Mouse (Mus musculus) myocyte (in vitro differentiated cells): ENCODE data around the gene Ercc5. TPM values are rescaled to one million over a fixed set of nuclear protein-coding genes. Genes with fewer than 3 reads are reported as not detected.

ENCODE experiments used
- H3K27me3 ChIP-seq: one replicate; pipeline ENCODE4 v1.6.1; 2011; ENCODE audit not compliant: control insufficient read depth, insufficient read depth, insufficient read length
- H3K36me3 ChIP-seq: one replicate; pipeline ENCODE4 v1.6.1; 2011; ENCODE audit not compliant: control insufficient read depth, insufficient read depth
- H3K4me2 ChIP-seq: one replicate; pipeline ENCODE4 v1.6.1; 2011; ENCODE audit warnings: low read depth, control low read depth
- H3K4me3 ChIP-seq: one replicate; pipeline ENCODE4 v1.5.1; 2011; ENCODE audit warnings: mild to moderate bottlenecking, control low read depth, moderate library complexity
- H3K79me2 ChIP-seq: one replicate; pipeline ENCODE4 v1.6.1; 2011; ENCODE audit not compliant: control insufficient read depth, insufficient read depth
- H3ac ChIP-seq: one replicate; pipeline ENCODE4 v1.6.1; 2011; ENCODE audit not compliant: control insufficient read depth, insufficient read length
- CEBPB ChIP-seq: IDR thresholded peaks from 2 replicates; pipeline ENCODE4 v1.6.1; 2011; ENCODE audit warnings: mild to moderate bottlenecking, moderate library complexity; ENCODE audit not compliant: poor library complexity, insufficient read depth, severe bottlenecking
- E2F4 ChIP-seq: IDR thresholded peaks from one replicate; pipeline ENCODE4 v1.6.1; 2011; ENCODE audit warnings: mild to moderate bottlenecking, control low read depth, moderate library complexity; ENCODE audit not compliant: insufficient read depth
- MAX ChIP-seq: IDR thresholded peaks from one replicate; pipeline ENCODE4 v1.6.1; 2011; ENCODE audit warnings: low read depth, mild to moderate bottlenecking, control low read depth
- MYOD1 ChIP-seq, 3 experiments: IDR thresholded peaks; one replicate each; pipeline ENCODE4 v1.6.1; 2011; ENCODE audit warnings: control low read depth in 2 of 3, low read depth in 2 of 3, mild to moderate bottlenecking in 2 of 3, moderate library complexity in 1 of 3; ENCODE audit not compliant: insufficient read length in 2 of 3, control insufficient read depth in 1 of 3
- MYOG ChIP-seq, 3 experiments: IDR thresholded peaks; one replicate each; pipeline ENCODE4 v1.6.1; 2011; ENCODE audit warnings: control low read depth in 2 of 3, low read depth in 2 of 3, mild to moderate bottlenecking in 2 of 3; ENCODE audit not compliant: insufficient read length in 2 of 3, control insufficient read depth in 1 of 3, insufficient read depth in 1 of 3
- POLR2A ChIP-seq: IDR thresholded peaks from one replicate; pipeline ENCODE4 v1.6.1; 2011; ENCODE audit warnings: low read depth, mild to moderate bottlenecking, control low read depth, moderate library complexity; ENCODE audit not compliant: insufficient read length
- POLR2AphosphoS2 ChIP-seq: IDR thresholded peaks from one replicate; pipeline ENCODE4 v1.6.1; 2011; ENCODE audit warnings: low read depth, control low read depth; ENCODE audit not compliant: insufficient read length
- REST ChIP-seq: IDR thresholded peaks from one replicate; pipeline ENCODE4 v1.6.1; 2011; ENCODE audit warnings: mild to moderate bottlenecking, control low read depth, moderate library complexity; ENCODE audit not compliant: insufficient read depth, insufficient read length
- SRF ChIP-seq: IDR thresholded peaks from one replicate; pipeline ENCODE4 v1.6.1; 2011; ENCODE audit warnings: low read depth; ENCODE audit not compliant: control insufficient read depth, insufficient read length
- TCF12 ChIP-seq: IDR thresholded peaks from one replicate; pipeline ENCODE4 v1.6.1; 2011; ENCODE audit warnings: mild to moderate bottlenecking, control low read depth; ENCODE audit not compliant: poor library complexity, insufficient read depth, severe bottlenecking
- TCF3 ChIP-seq: IDR thresholded peaks from one replicate; pipeline ENCODE4 v1.6.1; 2011; ENCODE audit warnings: low read depth, control low read depth; ENCODE audit not compliant: insufficient read length
- USF1 ChIP-seq: IDR thresholded peaks from one replicate; pipeline ENCODE4 v1.6.1; 2011; ENCODE audit warnings: low read depth, mild to moderate bottlenecking, control low read depth, moderate library complexity
- polyA plus RNA-seq: library from polyadenylated mRNA; unstranded; fragments of >200 nt; fragmentation: generic; extraction: Trizol; gene quantifications from one replicate; pipeline ENCODE4 v1.2.1, GENCODE M21; 2012; ENCODE audit warnings: missing spikeins

The Ercc5 gene
- polyA plus RNA-seq, 1 experiment = 5.1 TPM

DNA sequence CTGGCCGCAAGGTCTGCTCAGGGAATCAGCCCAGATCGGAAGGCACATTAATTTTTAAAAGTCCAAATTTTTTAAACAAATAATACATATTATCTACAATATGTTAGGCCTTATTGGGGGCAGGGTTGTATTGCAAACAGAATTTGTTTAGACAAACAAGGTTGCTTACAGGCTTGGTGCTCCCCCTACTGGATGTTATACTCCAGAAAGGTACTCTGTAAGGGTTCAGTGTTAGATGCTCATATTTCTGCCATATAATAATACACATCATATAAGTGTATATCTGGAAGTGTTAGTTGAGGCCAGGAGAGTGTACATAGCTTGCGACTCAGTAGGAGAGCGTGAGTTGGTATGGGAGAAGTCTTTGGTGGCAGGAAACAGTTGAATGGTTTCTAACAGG, 7.7 kb downstream of the Ercc5 start:
- Histone ChIP-seq H3K36me3 (peaks cover 4% of the 10 kb centered on the region), H3K79me2 (no peaks in the 10 kb centered on the region), H3K4me2 (no peak overlapping the region), H3K27me3 (no peaks in the 10 kb centered on the region), H3K4me3 (no peak overlapping the region), H3ac (no peak overlapping the region)
- TF ChIP-seq E2F4 = no peak
- TF ChIP-seq TCF3 = no peak
- no peak for TF ChIP-seq REST
- TF ChIP-seq MAX = no peak
- TF ChIP-seq CEBPB = no peak
- TF ChIP-seq MYOD1 (IDR thresholded peaks at IDR 0.05; ENCODE audit: control insufficient read depth in 1 of 3, insufficient read length in 2 of 3, low read depth in 2 of 3) = no peak
- no peak for TF ChIP-seq SRF
- TF ChIP-seq POLR2A = no peak
- TF ChIP-seq POLR2AphosphoS2 = no peak
- TF ChIP-seq USF1 = no peak
- no peak for TF ChIP-seq MYOG (IDR thresholded peaks at IDR 0.05; ENCODE audit: control insufficient read depth in 1 of 3, insufficient read depth in 1 of 3, insufficient read length in 2 of 3, low read depth in 2 of 3)
- no peak for TF ChIP-seq TCF12

DNA sequence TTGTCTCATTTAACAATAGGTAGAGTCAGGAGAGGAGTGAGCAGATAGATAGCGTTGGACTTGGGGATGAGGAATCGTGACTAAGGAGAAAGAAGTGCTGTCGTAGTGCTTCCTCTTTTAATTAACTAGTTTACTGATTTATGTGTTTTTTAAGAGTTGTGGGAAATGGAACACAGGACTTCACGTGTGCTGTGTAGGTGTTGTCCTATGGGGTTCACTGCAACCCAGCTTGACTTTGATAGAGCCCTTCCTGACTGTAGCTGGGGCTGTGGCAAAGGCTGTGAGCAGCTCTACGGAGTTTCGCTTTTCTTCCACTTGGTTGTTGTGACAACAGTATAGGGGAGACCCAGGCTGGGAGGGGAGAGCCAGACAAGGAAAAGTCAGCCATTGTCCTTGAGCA, 10.8 kb downstream of the Ercc5 start:
- Histone ChIP-seq H3K4me2 (no peak overlapping the region), H3K79me2 (no peaks in the 10 kb centered on the region), H3K27me3 (no peaks in the 10 kb centered on the region), H3K4me3 (no peak overlapping the region), H3K36me3 (peaks cover 34% of the 10 kb centered on the region), H3ac (no peak overlapping the region)
- TF ChIP-seq POLR2A (no peak), MAX (no peak), SRF (no peak), REST (no peak), POLR2AphosphoS2 (no peak), TCF12 (no peak), USF1 (no peak), CEBPB (no peak), MYOG (IDR thresholded peaks at IDR 0.05; ENCODE audit: control insufficient read depth in 1 of 3, insufficient read depth in 1 of 3, insufficient read length in 2 of 3, low read depth in 2 of 3) (no peak), MYOD1 (IDR thresholded peaks at IDR 0.05; ENCODE audit: control insufficient read depth in 1 of 3, insufficient read length in 2 of 3, low read depth in 2 of 3) (no peak), TCF3 (no peak), E2F4 (no peak)

DNA sequence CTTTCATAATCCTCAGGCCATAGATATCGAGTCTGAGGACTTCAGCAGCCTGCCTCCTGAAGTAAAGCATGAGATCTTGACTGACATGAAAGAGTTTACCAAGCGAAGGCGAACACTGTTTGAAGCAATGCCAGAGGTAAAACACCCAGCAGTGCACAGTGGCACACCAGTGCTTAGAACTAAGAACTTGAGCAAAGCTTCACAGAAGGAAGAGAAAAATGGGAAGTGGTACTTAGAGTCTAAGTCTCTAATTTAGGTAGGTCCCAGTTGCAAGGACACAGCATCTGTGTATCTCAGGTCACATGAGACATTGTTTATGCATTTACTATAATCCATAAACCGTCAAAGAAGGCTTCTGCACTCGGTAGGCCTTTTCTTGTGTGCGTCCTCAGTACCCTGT, 14.3 kb downstream of the Ercc5 start:
- no peak overlapping the region for H3K4me2 ChIP-seq
- no peaks in the 10 kb centered on the region for H3K79me2 ChIP-seq
- TF ChIP-seq SRF (no peak), USF1 (no peak), POLR2AphosphoS2 (no peak), TCF12 (no peak), MAX (no peak), E2F4 (no peak), REST (no peak), MYOD1 (IDR thresholded peaks at IDR 0.05; ENCODE audit: control insufficient read depth in 1 of 3, insufficient read length in 2 of 3, low read depth in 2 of 3) (no peak), CEBPB (no peak), TCF3 (no peak), MYOG (IDR thresholded peaks at IDR 0.05; ENCODE audit: control insufficient read depth in 1 of 3, insufficient read depth in 1 of 3, insufficient read length in 2 of 3, low read depth in 2 of 3) (no peak), POLR2A (no peak)
- peaks cover 44% of the 10 kb centered on the region for H3K36me3 ChIP-seq
- no peak overlapping the region for H3K4me3 ChIP-seq
- no peak overlapping the region for H3ac ChIP-seq
- no peaks in the 10 kb centered on the region for H3K27me3 ChIP-seq

DNA sequence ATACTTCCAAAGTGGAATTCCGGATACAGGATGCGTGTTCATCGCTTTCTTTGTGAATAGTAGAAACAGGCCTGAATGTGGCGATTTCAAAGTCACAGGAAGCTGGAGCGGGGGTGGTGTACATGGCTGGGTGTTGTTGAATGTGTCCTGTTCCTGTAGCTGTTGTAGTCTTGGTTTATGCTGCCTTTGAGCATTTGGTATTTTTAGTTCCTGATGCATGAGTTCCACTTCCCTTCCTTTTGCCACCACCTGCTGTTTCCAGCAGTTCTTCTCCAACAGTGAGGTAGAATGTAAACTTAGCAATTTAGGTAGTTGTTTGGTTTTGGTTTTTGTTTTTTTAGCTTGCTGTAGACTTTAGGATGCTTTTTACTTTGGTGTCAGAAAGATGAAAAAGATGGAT, 14.8 kb downstream of the Ercc5 start:
- no peak overlapping the region for H3ac ChIP-seq

More for the DNA sequence above, 14.8 kb downstream of the Ercc5 start:
- Histone ChIP-seq H3K79me2 (no peaks in the 10 kb centered on the region), H3K4me3 (no peak overlapping the region), H3K4me2 (no peak overlapping the region), H3K27me3 (no peaks in the 10 kb centered on the region), H3K36me3 (peaks cover 47% of the 10 kb centered on the region)
- TF ChIP-seq SRF (no peak), TCF12 (no peak), MYOD1 (IDR thresholded peaks at IDR 0.05; ENCODE audit: control insufficient read depth in 1 of 3, insufficient read length in 2 of 3, low read depth in 2 of 3) (no peak), E2F4 (no peak), USF1 (no peak), MAX (no peak), MYOG (IDR thresholded peaks at IDR 0.05; ENCODE audit: control insufficient read depth in 1 of 3, insufficient read depth in 1 of 3, insufficient read length in 2 of 3, low read depth in 2 of 3) (no peak), POLR2AphosphoS2 (no peak), POLR2A (no peak), CEBPB (no peak), REST (no peak), TCF3 (no peak)
